Mouse (Mus musculus) bone marrow macrophage, adult 2 months (primary cell): ENCODE measurements at regions not wholly inside any gene's neighbourhood (a gene's known extent, or its start where the extent isn't known, plus 50 kb on each side); places are given as distances from the start of the nearest gene placed in this dataset.

Experiments
- CTCF ChIP-seq: IDR thresholded peaks from 2 replicates; pipeline ENCODE4 v1.5.1; 2012; ENCODE audit warnings: low read depth, mild to moderate bottlenecking, low read length, moderate library complexity
- POLR2A ChIP-seq: IDR thresholded peaks from 2 replicates; pipeline ENCODE4 v1.6.1; 2012; ENCODE audit warnings: mild to moderate bottlenecking, low read depth, low read length, borderline replicate concordance

- TF ChIP-seq POLR2A (no peak), CTCF (peak; percentile 62)
Observed at GRCm38 (mm10) chr14:25017860-25018259, 441.1 kb upstream of the Zmiz1 start.
